Mouse (Mus musculus): ENCODE data around the gene Nfyb.
A peak's percentile ranks its signal among the peaks of the same experiment; 100 is the strongest.

GRCm38 (mm10) chr10:82811855-82812431, 48.0 kb upstream of the Nfyb start:
- TF ChIP-seq EP300 (IDR thresholded peaks at IDR 0.05; ENCODE audit: low read depth) (no peak), CTCF (IDR thresholded peaks at IDR 0.05; ENCODE audit: low read depth) (peak; percentile 94)

All from liver, postnatal 0 days (tissue).